Mouse (Mus musculus) gastrocnemius, adult 18-20 months (tissue): Measurements from ENCODE around the gene Cflar. TPM values are rescaled to one million over a fixed set of nuclear protein-coding genes. Genes with fewer than 3 reads are reported as not detected.

Experiments used
- total RNA-seq, 2 experiments: library from RNA; stranded (reverse); gene quantifications; 2 replicates each; pipeline ENCODE4 v1.2.3; 2021

Cflar gene
- total RNA-seq, 2 experiments from 2014 or later = 36.3 to 46.3 TPM

Other genes starting within 250 kb of the Cflar start
- gene Orc2, start 206.4 kb upstream of the Cflar start, total RNA-seq = 10 to 100 TPM; 12.5 to 12.6 TPM
- gene Fam126b, start 125.2 kb upstream of the Cflar start, total RNA-seq = 10 to 100 TPM in 1 of 2 experiments, 1 to 10 TPM in 1; 9.5 to 12.4 TPM
- gene Ndufb3, start 125.1 kb upstream of the Cflar start, total RNA-seq = 100 to 1,000 TPM; 166 to 200 TPM
- not detected for gene Als2cr12, start 15.5 kb upstream of the Cflar start, total RNA-seq
- gene Casp8, start 83.9 kb downstream of the Cflar start, total RNA-seq = 1 to 10 TPM; 1.6 to 3.3 TPM